Mouse (Mus musculus) heart, adult 2 months (tissue): ENCODE data around the gene Ogdh. TPM values are rescaled to one million over a fixed set of nuclear protein-coding genes. Genes with fewer than 3 reads are reported as not detected.

Experiments
- DNase-seq, 2 experiments: peaks; one replicate each; pipeline ENCODE4 v3.0.0; 2021
- H3K27ac ChIP-seq: fragments of 200-600 bp; 2 replicates; pipeline ENCODE4 v1.8.1; 2022
- H3K27me3 ChIP-seq: fragments of 200-500 bp; 2 replicates; pipeline ENCODE4 v1.6.1; 2012; ENCODE audit warnings: mild to moderate bottlenecking, low read length, inconsistent platforms, mixed read lengths; ENCODE audit not compliant: control insufficient read depth, insufficient read depth
- H3K36me3 ChIP-seq: fragments of 200-500 bp; 2 replicates; pipeline ENCODE4 v1.6.1; 2012; ENCODE audit warnings: low read length, inconsistent platforms; ENCODE audit not compliant: control insufficient read depth, insufficient read depth
- H3K4me1 ChIP-seq: fragments of 200-500 bp; 2 replicates; pipeline ENCODE4 v1.6.1; 2011; ENCODE audit warnings: low read length; ENCODE audit not compliant: control insufficient read depth, insufficient read depth
- H3K4me3 ChIP-seq: fragments of 200-600 bp; 2 replicates; pipeline ENCODE4 v1.8.1; 2022
- H3K79me2 ChIP-seq: fragments of 200-500 bp; replicated peaks from 2 replicates; pipeline ENCODE4 v1.6.1; 2012; ENCODE audit warnings: mild to moderate bottlenecking, inconsistent platforms, low read length, moderate library complexity, mixed read lengths; ENCODE audit not compliant: control insufficient read depth, insufficient read depth
- H3K9ac ChIP-seq: fragments of 200-500 bp; 2 replicates; pipeline ENCODE4 v1.6.1; 2012; ENCODE audit warnings: low read depth, mild to moderate bottlenecking, control low read depth, inconsistent platforms, low read length, mixed read lengths
- CTCF ChIP-seq: fragments of 200-600 bp; IDR thresholded peaks from 2 replicates; pipeline ENCODE4 v1.8.1; 2022; ENCODE audit warnings: antibody characterized with exemption, mild to moderate bottlenecking, moderate library complexity
- EP300 ChIP-seq: fragments of 200-500 bp; IDR thresholded peaks from 2 replicates; pipeline ENCODE4 v1.6.1; 2011; ENCODE audit warnings: low read depth, low read length, control low read depth; ENCODE audit not compliant: insufficient read depth
- POLR2A ChIP-seq: fragments of 200-500 bp; IDR thresholded peaks from 2 replicates; pipeline ENCODE4 v1.6.1; 2011; ENCODE audit warnings: mild to moderate bottlenecking, low read depth, low read length, control low read depth; ENCODE audit not compliant: insufficient read depth
- WGBS: fragments of 180-500 bp; shearing (Covaris S2); methylation state at CpG from one replicate; pipeline ENCODE4 v1.1.7; 2018; 5-methylcytosine and 5-hydroxymethylcytosine counted together
- intact Hi-C: fragments of 180-260 bp; cut with DNase I; formaldehyde crosslinking; loops from one replicate; pipeline ENCODE4 v1.15.1; 2025
- polyA plus RNA-seq: library from polyadenylated mRNA; depleted of rRNA; stranded (reverse); fragments of >200 nt; gene quantifications from 2 replicates; pipeline ENCODE4 v1.2.3, GENCODE M21; 2012
- total RNA-seq, 2 experiments: library from RNA; stranded (reverse); gene quantifications; 2 replicates each; pipeline ENCODE4 v1.2.3; 2021

Ogdh gene
- total and polyA plus RNA-seq, 3 experiments: 1,204 to 1,957 (median 1,611) TPM

- Histone ChIP-seq H3K27me3 (no peaks in the 10 kb centered on the region), H3K4me1 (peaks cover 5% of the 10 kb centered on the region), H3K4me3 (no peak overlapping the region), H3K9ac (no peak overlapping the region), H3K36me3 (peaks cover 57% of the 10 kb centered on the region), H3K79me2 (peaks cover 6% of the 10 kb centered on the region), H3K27ac (no peak overlapping the region)
- WGBS: 56% methylated on average over 2 of the region's 2 CpGs
- DNase-seq: no peak
- intact Hi-C loops: no loop called here
- TF ChIP-seq POLR2A (no peak), EP300 (no peak), CTCF (no peak)
Observed at GRCm38 (mm10) chr11:6302793-6303192, 11.4 kb downstream of the Ogdh start.

DNA sequence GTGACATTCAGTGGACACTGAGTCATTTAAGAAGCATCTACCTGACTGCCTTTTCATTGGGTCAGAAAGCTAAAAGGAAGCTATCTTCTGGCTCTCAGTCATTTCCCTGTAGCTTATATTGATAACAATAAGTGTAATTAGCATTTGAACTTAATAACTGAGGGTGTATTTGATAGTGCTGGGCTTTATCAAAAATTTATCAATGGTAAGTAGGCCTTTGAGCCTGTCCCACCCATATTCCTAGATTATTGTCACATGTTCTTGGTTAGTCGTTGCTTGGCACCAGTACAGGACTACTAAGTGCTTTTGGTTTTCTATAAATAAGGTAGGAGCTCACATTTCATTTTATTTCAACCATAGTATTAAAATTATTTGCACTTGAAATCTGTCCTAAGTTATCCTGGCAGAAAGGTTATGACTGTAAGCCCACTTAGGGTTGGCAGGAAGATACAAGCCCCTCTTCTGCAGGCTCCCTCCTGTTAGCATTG, 14.6 kb downstream of the Ogdh start:
- H3K27me3 ChIP-seq: no peaks in the 10 kb centered on the region
- TF ChIP-seq CTCF: no peak
- TF ChIP-seq EP300: no peak
- no peak for TF ChIP-seq POLR2A
- peaks cover 6% of the 10 kb centered on the region for H3K79me2 ChIP-seq
- DNase-seq: no peak
- no peak overlapping the region for H3K9ac ChIP-seq
- intact Hi-C loops: no loop called here
- peaks cover 4% of the 10 kb centered on the region for H3K4me1 ChIP-seq
- H3K4me3 ChIP-seq: no peak overlapping the region
- H3K36me3 ChIP-seq: peaks cover 46% of the 10 kb centered on the region
- 37% methylated on average over 1 of the region's 1 CpGs for WGBS
- no peak overlapping the region for H3K27ac ChIP-seq

- intact Hi-C loops: no loop called here
Observed at GRCm38 (mm10) chr11:6308181-6308580, 16.7 kb downstream of the Ogdh start.

DNA sequence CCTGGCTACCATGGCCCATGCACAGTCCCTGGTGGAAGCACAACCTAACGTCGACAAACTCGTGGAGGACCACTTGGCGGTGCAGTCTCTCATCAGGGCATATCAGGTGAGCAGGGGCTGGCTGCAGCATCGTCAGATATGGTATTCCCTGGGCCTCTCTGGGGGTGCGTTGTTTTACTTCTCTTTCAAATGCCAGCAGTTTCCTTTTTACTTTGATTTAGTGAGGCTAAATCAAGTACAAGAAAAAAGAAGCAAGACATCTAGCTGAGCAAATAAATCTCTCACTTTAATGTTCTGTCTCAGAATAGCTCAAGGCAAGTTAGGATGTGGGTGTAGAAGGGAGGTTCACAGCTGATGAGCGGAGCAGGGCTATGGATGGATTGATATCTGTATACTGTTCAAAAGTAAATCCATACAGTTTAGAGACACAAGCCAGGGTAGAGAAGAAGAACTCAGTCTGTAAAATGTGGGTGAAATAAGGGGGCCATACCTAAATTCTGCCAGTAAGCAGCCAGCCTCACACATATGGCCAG, 22.5 kb downstream of the Ogdh start:
- intact Hi-C loops: no loop called here
- no peaks in the 10 kb centered on the region for H3K27me3 ChIP-seq
- WGBS: 80% methylated on average over 7 of the region's 7 CpGs
- H3K4me1 ChIP-seq: no peaks in the 10 kb centered on the region
- H3K79me2 ChIP-seq: peaks cover 2% of the 10 kb centered on the region
- H3K36me3 ChIP-seq: peaks cover 10% of the 10 kb centered on the region
- no peak overlapping the region for H3K9ac ChIP-seq
- TF ChIP-seq CTCF: no peak
- no peak for TF ChIP-seq POLR2A
- no peak for TF ChIP-seq EP300
- no peak overlapping the region for H3K27ac ChIP-seq
- no peak for DNase-seq
- no peak overlapping the region for H3K4me3 ChIP-seq

More at GRCm38 (mm10) chr11:6308181-6308580, 16.7 kb downstream of the Ogdh start:
- TF ChIP-seq POLR2A (no peak), EP300 (no peak), CTCF (no peak)
- no peak overlapping the region for H3K27ac ChIP-seq
- WGBS: 69% methylated on average over 4 of the region's 4 CpGs
- no peak overlapping the region for H3K9ac ChIP-seq
- no peaks in the 10 kb centered on the region for H3K27me3 ChIP-seq
- H3K4me3 ChIP-seq: no peak overlapping the region
- H3K36me3 ChIP-seq: peaks cover 39% of the 10 kb centered on the region
- peaks cover 4% of the 10 kb centered on the region for H3K4me1 ChIP-seq
- DNase-seq: no peak
- peaks cover 6% of the 10 kb centered on the region for H3K79me2 ChIP-seq

GRCm38 (mm10) chr11:6316821-6317220, 25.4 kb downstream of the Ogdh start:
- Histone ChIP-seq H3K79me2 (no peaks in the 10 kb centered on the region), H3K9ac (no peak overlapping the region), H3K27ac (no peak overlapping the region), H3K27me3 (no peaks in the 10 kb centered on the region), H3K36me3 (peaks cover 3% of the 10 kb centered on the region; the same call in 1 of the 2 replicates), H3K4me3 (no peak overlapping the region), H3K4me1 (no peaks in the 10 kb centered on the region)
- intact Hi-C loops: no loop called here
- WGBS: 89% methylated on average over 11 of the region's 11 CpGs
- no peak for TF ChIP-seq EP300
- DNase-seq: no peak

DNA sequence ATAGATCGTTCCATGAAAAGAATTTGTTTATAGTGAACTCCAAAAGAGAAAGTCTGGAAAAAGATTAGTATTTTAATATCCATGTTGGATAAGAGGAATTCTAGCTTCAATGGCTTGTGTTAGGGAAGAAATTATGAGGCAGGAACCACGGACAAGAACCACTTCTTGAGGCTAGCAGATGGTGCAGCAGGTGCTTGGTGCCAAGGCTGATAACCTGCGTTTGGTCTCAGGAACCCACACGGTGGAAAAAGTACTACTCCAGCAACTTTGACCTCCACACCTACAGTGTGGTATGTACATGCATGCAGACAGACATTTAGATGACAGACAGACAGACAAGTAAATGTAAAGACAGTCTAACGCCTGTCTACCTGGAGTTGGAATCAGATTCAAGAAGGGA, 27.1 kb downstream of the Ogdh start:
- peaks cover 5% of the 10 kb centered on the region for H3K36me3 ChIP-seq
- intact Hi-C loops: no loop called here

More for the DNA sequence above, 27.1 kb downstream of the Ogdh start:
- no peaks in the 10 kb centered on the region for H3K4me1 ChIP-seq
- H3K27ac ChIP-seq: no peak overlapping the region
- DNase-seq: no peak
- H3K27me3 ChIP-seq: no peaks in the 10 kb centered on the region
- H3K79me2 ChIP-seq: no peaks in the 10 kb centered on the region
- WGBS: 83% methylated on average over 5 of the region's 5 CpGs
- H3K4me3 ChIP-seq: no peak overlapping the region
- TF ChIP-seq POLR2A (no peak), CTCF (no peak)
- H3K9ac ChIP-seq: no peak overlapping the region
